Mouse (Mus musculus) midbrain, embryonic 13.5 days (tissue): ENCODE results near the gene Rtn4. TPM values are rescaled to one million over a fixed set of nuclear protein-coding genes. Genes with fewer than 3 reads are reported as not detected.
A peak's percentile ranks its signal among the peaks of the same experiment; 100 is the strongest.

Experiments
- ATAC-seq: fragments of 200-750 bp; cut with Nextera tagmentation; 2 replicates; pipeline ENCODE4 v1.8.0; 2017; ENCODE audit warnings: mild to moderate bottlenecking, moderate TSS enrichment, moderate library complexity
- H3K27ac ChIP-seq: fragments of 300-500 bp; sonication (generic); 2 replicates; pipeline ENCODE4 v1.5.1; 2015; ENCODE audit warnings: inconsistent platforms, mild to moderate bottlenecking, moderate library complexity
- H3K27me3 ChIP-seq: fragments of 300-500 bp; sonication (generic); 2 replicates; pipeline ENCODE4 v1.6.1; 2015; ENCODE audit warnings: mild to moderate bottlenecking, inconsistent platforms
- H3K36me3 ChIP-seq: fragments of 300-500 bp; sonication (generic); 2 replicates; pipeline ENCODE4 v1.6.1; 2015; ENCODE audit warnings: mild to moderate bottlenecking, inconsistent platforms
- H3K4me1 ChIP-seq: fragments of 300-500 bp; sonication (generic); replicated peaks from 2 replicates; pipeline ENCODE4 v1.6.1; 2015; ENCODE audit warnings: inconsistent platforms
- H3K4me2 ChIP-seq: fragments of 300-500 bp; sonication (generic); replicated peaks from 2 replicates; pipeline ENCODE4 v1.6.1; 2015; ENCODE audit warnings: moderate library complexity, mild to moderate bottlenecking, inconsistent platforms
- H3K4me3 ChIP-seq: fragments of 300-500 bp; sonication (generic); replicated peaks from 2 replicates; pipeline ENCODE4 v1.5.1; 2015; ENCODE audit warnings: mild to moderate bottlenecking, inconsistent platforms
- H3K9ac ChIP-seq: fragments of 300-500 bp; sonication (generic); replicated peaks from 2 replicates; pipeline ENCODE4 v1.6.1; 2015; ENCODE audit warnings: mild to moderate bottlenecking, inconsistent platforms
- H3K9me3 ChIP-seq: fragments of 300-500 bp; sonication (generic); 2 replicates; pipeline ENCODE4 v1.6.1; 2016; ENCODE audit warnings: mild to moderate bottlenecking, inconsistent platforms
- WGBS: fragments of 180-500 bp; shearing (Covaris S2); methylation state at CpG from one replicate; pipeline ENCODE4 v1.1.7; 2015; 5-methylcytosine and 5-hydroxymethylcytosine counted together
- polyA plus RNA-seq: library from polyadenylated mRNA; unstranded; fragments of >200 nt; fragmentation: Nextera tagmentation; extraction: Ambion mirVana; gene quantifications from 2 replicates; pipeline ENCODE4 v1.2.1, GENCODE M21; 2015

Rtn4 gene
- polyA plus RNA-seq, 1 experiment from 2014 or later, result 111 TPM

DNA sequence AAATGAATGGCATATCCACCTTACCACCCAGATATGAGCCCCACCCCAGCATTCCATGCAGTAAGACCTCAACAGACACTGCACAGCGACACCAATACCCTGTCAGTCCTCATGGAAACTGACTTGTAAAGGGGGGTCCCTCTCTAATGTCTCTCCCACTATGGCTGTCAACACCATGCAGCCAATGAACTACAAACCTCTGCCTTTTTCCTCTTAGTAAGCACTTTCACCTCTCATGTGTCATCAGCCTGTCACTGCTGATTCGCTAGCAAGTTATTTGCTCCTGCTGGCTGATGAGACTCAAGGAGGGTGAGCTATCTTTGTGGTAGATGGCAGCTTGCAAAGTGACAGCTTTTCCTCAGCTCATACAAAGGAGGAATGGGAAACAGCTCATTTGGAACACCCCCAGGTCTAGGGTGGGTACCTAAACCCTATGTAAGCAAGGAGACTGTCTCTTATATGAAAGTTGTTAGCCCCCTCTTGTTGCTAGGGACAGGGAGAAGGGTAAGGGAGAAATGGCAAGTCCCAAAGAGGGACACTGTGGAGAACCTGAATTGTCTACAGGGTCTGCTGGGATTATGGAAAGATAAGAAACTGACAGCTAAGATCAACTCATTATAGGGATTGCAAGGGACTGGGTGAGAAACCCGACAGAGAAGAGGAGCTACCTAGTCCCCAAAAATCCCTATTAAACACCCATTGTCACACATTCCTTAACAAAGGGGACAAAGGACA, 78.1 kb downstream of the Rtn4 start:
- H3K27ac ChIP-seq, result no peak overlapping the region
- H3K9ac ChIP-seq, result no peak overlapping the region
- H3K4me2 ChIP-seq, result no peak overlapping the region
- H3K27me3 ChIP-seq, result no peaks in the 10 kb centered on the region
- no peak overlapping the region for H3K4me3 ChIP-seq
- H3K4me1 ChIP-seq, result peaks cover 12% of the 10 kb centered on the region
- no peaks in the 10 kb centered on the region for H3K9me3 ChIP-seq
- no peak for ATAC-seq
- no peaks in the 10 kb centered on the region for H3K36me3 ChIP-seq
- WGBS, result 70% methylated on average over 3 of the region's 3 CpGs

DNA sequence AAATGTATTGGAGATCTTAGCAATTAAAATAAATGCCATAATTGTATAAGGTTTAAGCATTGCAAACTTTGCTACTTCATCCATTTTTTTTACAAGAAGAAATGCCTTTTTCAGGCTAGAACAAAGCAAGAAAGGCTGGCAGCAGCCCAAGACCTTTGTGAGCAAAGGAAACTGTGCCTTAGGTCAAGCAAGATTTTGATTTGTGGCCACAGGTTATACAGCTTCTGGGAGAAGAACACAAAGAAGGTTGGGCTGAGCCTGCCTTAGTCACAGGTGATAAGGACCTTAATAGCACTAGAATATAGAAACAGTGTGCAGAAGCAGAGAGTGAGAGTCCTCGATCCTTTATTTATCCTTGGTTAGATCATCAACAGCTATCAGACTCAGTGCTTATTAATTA, 79.5 kb downstream of the Rtn4 start:
- Histone ChIP-seq H3K4me3 (no peak overlapping the region), H3K36me3 (no peaks in the 10 kb centered on the region), H3K27ac (no peak overlapping the region), H3K27me3 (no peaks in the 10 kb centered on the region), H3K4me1 (peaks cover 12% of the 10 kb centered on the region), H3K4me2 (no peak overlapping the region), H3K9ac (no peak overlapping the region), H3K9me3 (no peaks in the 10 kb centered on the region)
- WGBS, result 100% methylated on average over 1 of the region's 1 CpGs
- no peak for ATAC-seq

DNA sequence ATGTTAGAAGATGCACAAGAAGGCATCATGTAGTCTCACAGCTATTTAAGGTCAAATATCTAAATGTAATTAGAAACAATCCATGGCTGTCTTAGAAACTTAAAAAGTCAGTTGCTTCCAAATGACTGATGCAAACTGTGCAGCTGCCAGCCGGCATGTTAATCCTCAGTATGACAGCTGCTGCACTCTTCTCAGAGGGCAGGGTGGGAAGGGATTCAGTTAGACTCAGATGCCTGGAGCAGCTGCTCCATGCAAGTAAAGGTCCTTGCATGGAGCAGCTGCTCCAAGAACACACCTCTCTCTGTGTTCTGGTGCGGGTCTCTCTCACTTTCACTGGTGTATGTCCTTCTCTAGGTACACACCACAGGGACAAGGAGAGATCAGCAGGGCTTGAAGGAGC, 81.5 kb downstream of the Rtn4 start:
- H3K9ac ChIP-seq, result no peak overlapping the region
- H3K4me3 ChIP-seq, result no peak overlapping the region
- no peaks in the 10 kb centered on the region for H3K27me3 ChIP-seq
- peak overlapping the region; percentile 62 for H3K27ac ChIP-seq
- H3K4me2 ChIP-seq, result no peak overlapping the region
- peaks cover 12% of the 10 kb centered on the region for H3K4me1 ChIP-seq
- 18% methylated on average over 2 of the region's 2 CpGs for WGBS
- no peaks in the 10 kb centered on the region for H3K9me3 ChIP-seq
- peak; percentile 84 for ATAC-seq
- no peaks in the 10 kb centered on the region for H3K36me3 ChIP-seq

DNA sequence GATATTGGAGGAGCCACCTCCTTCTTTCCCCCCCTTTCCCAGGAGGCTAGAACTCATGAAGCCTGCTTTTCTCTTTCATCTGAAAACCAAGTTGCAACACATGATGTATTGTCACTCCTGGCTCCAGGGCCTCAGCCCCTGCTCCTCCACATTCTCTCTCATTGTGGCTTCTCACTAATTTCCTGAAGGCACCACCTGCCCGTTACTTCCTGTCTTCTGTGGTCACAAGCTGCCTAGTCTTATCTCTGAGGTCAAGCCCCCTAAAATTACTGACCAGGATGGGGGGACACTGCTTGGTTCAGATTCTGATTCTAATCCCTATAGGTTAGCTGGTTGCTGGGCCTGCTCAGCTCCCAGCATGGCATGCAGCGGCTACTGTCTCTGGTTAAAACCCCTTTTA, 82.0 kb downstream of the Rtn4 start:
- no peaks in the 10 kb centered on the region for H3K27me3 ChIP-seq
- no peaks in the 10 kb centered on the region for H3K36me3 ChIP-seq
- ATAC-seq, result peak; percentile 47
- WGBS, result 63% methylated on average over 2 of the region's 2 CpGs
- peak overlapping the region; percentile 62 for H3K27ac ChIP-seq
- no peak overlapping the region for H3K4me2 ChIP-seq
- no peaks in the 10 kb centered on the region for H3K9me3 ChIP-seq
- no peak overlapping the region for H3K4me3 ChIP-seq
- 0 out of 2 replicates have a peak overlapping the region, but pooled peaks have one; percentile 15 for H3K9ac ChIP-seq
- peaks cover 14% of the 10 kb centered on the region for H3K4me1 ChIP-seq

DNA sequence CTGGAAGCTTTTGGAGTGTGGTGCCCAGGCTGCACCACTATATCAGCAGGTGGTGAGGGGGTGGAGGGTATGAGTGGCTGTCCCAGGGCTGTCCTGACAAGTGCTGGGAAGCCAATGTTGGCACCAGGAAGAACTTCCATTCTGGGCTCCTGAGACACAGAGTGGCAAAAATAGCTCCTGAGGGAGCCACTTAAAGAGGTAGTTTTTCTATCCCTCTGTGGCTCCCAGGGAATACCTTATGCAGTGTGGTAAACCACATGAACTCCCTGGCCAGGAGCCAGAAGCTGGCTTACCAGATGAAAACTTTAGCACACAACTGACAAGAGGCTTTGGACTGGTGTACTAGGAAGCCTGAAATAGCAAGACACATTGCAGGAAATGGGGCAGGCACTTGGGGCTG, 85.2 kb downstream of the Rtn4 start:
- no peak overlapping the region for H3K9ac ChIP-seq
- no peak overlapping the region for H3K4me2 ChIP-seq
- H3K27me3 ChIP-seq, result no peaks in the 10 kb centered on the region
- no peaks in the 10 kb centered on the region for H3K9me3 ChIP-seq
- no peak overlapping the region for H3K4me3 ChIP-seq
- H3K4me1 ChIP-seq, result peaks cover 14% of the 10 kb centered on the region
- no peak for ATAC-seq
- no peaks in the 10 kb centered on the region for H3K36me3 ChIP-seq
- no peak overlapping the region for H3K27ac ChIP-seq

DNA sequence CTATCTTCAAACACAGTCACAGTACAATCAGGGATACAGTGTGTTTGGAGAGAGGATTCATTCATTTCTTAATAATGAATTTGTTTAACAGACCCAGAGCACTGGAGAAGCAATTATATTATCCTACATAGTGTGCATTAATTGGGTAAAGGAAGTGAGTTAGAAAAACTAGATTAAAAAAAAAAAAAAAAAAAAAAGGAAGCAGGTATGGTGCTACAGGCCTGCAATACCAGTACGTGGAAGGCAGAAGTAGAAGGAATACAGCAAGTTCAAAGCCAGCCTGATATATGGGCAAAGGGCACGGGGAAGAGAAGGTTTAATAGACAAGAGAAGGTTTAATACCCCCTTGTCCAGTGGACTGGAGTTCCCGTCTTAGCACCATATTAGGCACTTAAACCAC, 86.2 kb downstream of the Rtn4 start:
- Histone ChIP-seq H3K4me3 (no peak overlapping the region), H3K4me1 (peaks cover 12% of the 10 kb centered on the region), H3K9ac (no peak overlapping the region), H3K27ac (no peak overlapping the region), H3K36me3 (no peaks in the 10 kb centered on the region), H3K4me2 (no peak overlapping the region), H3K9me3 (no peaks in the 10 kb centered on the region), H3K27me3 (no peaks in the 10 kb centered on the region)
- no peak for ATAC-seq
- WGBS, result 67% methylated on average over 3 of the region's 3 CpGs

DNA sequence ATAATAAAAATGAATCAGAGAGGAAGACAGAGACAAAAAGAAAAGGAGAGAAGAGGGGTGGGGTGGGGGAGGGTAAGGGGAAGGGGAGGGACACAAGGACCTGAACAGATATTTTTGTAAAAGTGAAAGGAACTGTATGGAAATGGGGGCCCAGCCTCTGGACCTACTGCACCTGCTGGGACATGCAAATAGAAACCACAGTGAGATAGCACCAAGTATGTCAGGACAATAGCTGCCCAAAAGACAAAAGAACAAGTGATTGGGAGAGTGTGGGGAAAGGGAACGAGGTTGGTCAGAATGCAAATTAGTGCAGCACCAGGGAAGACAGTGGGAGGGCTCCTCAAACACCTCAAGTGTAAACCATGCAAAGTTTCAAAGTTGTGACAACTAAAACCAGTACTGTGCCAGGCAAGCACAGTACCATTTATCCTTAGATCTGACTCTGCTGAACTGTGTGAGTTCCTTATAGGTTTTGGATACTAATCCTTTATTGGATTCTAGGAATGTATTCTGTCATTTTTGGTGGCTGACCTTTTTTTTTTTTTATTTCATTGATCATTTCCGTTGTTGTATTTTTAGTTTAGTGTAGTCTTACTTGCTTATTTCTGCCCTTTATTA, 86.8 kb downstream of the Rtn4 start:
- H3K4me1 ChIP-seq, result peaks cover 6% of the 10 kb centered on the region
- H3K9me3 ChIP-seq, result no peaks in the 10 kb centered on the region
- no peak overlapping the region for H3K4me2 ChIP-seq
- H3K9ac ChIP-seq, result no peak overlapping the region
- H3K27me3 ChIP-seq, result no peaks in the 10 kb centered on the region
- no peak overlapping the region for H3K27ac ChIP-seq
- H3K4me3 ChIP-seq, result no peak overlapping the region
- no peak for ATAC-seq
- 26% methylated on average over 2 of the region's 2 CpGs for WGBS
- H3K36me3 ChIP-seq, result no peaks in the 10 kb centered on the region

DNA sequence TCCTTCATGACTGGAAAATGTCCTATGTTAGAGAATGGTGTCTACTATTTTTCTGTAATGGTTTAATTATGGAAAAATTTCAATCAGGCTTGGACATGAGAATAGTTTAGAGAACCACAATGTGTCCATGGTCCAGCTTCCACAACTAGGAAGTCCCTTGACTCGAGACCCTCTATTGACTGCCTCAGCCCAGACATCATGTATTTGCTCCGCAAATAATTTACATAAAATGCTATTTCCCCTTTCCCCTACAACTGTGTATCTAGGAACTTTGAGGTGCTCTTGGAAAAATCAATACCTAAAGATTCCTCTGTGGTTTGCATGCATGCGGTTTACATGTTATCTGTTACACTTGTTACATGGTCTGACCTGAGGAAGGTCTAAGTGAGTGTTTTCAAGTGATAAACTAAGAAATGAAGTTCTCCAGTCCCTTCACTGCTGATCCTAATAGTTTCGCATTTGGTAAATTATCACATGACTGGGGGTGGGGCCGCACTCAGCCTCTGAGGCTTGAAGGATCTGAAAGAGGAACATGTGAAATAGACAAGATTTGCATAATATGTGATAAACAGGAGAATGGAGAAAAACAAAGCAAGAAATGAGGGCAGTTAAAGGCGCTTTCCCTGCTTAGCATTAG, 94.0 kb downstream of the Rtn4 start:
- WGBS, result 91% methylated on average over 6 of the region's 6 CpGs
- Histone ChIP-seq H3K9me3 (no peaks in the 10 kb centered on the region), H3K4me3 (no peak overlapping the region), H3K27me3 (no peaks in the 10 kb centered on the region), H3K27ac (no peak overlapping the region), H3K4me1 (peaks cover 14% of the 10 kb centered on the region), H3K9ac (no peak overlapping the region), H3K4me2 (no peak overlapping the region), H3K36me3 (0 out of 2 replicates have a peak, but pooled peaks cover 3% of the 10 kb centered on the region)
- ATAC-seq, result no peak

DNA sequence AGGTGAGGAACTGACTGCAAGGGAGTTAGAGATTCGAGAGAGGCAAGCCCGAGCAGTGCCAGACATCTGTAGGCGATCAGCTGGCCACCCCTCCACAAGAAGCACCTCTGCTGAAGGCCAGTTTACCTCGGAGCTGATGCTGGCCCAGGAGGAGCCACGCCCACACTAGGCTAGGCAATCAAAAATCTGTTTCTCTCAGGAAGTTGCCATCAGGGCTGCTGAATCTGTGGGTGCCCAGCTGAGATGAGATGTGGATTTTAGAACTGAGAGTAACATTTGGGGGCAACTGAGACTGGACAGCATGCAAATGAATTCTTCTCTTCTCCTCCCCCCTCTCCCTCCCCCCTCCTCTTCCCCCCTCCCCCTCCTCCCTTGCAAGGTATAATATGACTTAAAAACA, 94.7 kb downstream of the Rtn4 start:
- 23% methylated on average over 5 of the region's 5 CpGs for WGBS
- Histone ChIP-seq H3K4me2 (no peak overlapping the region), H3K27ac (no peak overlapping the region), H3K36me3 (0 out of 2 replicates have a peak, but pooled peaks cover 4% of the 10 kb centered on the region), H3K9ac (no peak overlapping the region), H3K4me1 (peaks cover 14% of the 10 kb centered on the region), H3K27me3 (no peaks in the 10 kb centered on the region), H3K9me3 (no peaks in the 10 kb centered on the region), H3K4me3 (no peak overlapping the region)
- ATAC-seq, result no peak

DNA sequence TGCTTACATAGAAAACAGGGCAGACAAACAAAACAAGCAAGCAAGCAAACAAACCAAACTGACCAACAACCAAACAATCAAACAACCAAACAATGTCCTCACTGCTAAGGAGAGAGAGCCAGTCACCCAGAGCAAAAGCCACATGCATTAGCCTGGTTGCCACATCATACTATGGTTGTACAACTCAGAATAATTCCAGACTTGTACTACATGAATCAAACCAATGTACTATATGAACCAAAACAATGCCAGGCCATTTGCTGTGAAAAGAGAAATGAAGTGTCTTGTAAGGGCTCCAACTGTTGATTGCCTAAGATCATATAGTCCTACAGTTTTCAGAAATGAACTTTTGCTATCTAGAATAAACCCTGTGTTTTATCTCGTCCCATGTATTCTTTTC, 95.8 kb downstream of the Rtn4 start:
- 34% methylated on average over 1 of the region's 1 CpGs for WGBS
- H3K9ac ChIP-seq, result no peak overlapping the region
- H3K9me3 ChIP-seq, result no peaks in the 10 kb centered on the region
- H3K4me1 ChIP-seq, result peaks cover 14% of the 10 kb centered on the region
- H3K36me3 ChIP-seq, result 0 out of 2 replicates have a peak, but pooled peaks cover 4% of the 10 kb centered on the region
- 0 out of 2 replicates have a peak, but pooled peaks have one; percentile 25 for ATAC-seq
- no peak overlapping the region for H3K4me2 ChIP-seq
- no peaks in the 10 kb centered on the region for H3K27me3 ChIP-seq
- no peak overlapping the region for H3K27ac ChIP-seq
- H3K4me3 ChIP-seq, result no peak overlapping the region

DNA sequence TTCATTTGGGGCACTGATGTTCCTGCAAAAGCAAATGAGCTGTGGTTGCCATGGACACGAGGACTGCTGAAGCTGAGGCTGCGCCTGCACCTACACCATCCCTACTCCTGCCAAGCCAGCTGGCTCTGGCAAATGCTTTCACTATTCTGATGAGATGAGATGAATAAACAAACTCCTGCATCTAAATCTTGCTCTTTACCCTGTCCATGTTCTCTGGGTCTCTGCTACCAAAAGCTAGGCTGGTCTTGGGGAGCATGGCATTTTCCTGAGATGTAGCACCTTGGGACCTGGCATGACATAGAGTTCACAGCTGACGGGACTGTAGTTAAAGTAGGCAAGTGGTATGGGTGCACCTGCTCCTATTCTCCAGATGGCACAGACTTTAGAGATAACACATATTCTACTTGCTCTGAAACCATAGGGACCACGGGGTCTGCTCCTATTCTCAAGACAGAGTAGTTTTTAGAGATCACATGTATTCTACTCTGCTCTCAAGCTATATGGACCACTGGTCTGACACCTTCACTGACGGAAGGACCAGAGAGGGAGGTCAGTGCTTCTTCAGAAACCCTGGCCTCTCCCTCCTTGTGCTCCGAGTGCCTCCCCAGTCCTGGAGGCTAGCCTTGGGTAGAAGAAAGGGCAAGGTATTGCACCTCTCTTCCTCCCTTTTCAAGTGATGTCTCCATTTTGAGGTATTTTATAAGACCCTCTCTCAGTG, 96.3 kb downstream of the Rtn4 start:
- Histone ChIP-seq H3K4me3 (no peak overlapping the region), H3K27ac (no peak overlapping the region), H3K27me3 (no peaks in the 10 kb centered on the region), H3K9me3 (no peaks in the 10 kb centered on the region), H3K9ac (no peak overlapping the region), H3K4me2 (no peak overlapping the region), H3K36me3 (0 out of 2 replicates have a peak, but pooled peaks cover 4% of the 10 kb centered on the region), H3K4me1 (peaks cover 14% of the 10 kb centered on the region)
- peak; percentile 92 for ATAC-seq
- 71% methylated on average over 6 of the region's 6 CpGs for WGBS

DNA sequence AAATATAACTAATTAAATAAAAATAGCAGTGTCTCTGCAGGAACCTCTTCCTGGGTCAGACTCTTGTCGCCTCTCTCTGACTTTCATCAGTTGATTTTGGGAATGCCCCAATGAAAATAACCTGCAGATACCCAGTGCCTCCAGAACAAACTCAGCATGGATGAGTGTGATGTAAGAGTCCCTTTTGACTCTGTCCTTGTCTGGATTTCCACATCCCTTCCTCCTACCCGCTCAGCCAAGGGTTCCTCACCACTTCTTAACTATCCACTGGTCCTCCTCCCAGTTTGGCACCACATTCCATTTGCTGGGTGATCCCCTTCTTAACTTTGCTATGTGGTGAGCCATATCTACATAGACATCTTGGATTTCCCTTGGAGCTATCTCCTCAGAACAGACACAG, 98.0 kb downstream of the Rtn4 start:
- WGBS, result 96% methylated on average over 2 of the region's 2 CpGs
- H3K4me2 ChIP-seq, result no peak overlapping the region
- peaks cover 14% of the 10 kb centered on the region for H3K4me1 ChIP-seq
- H3K27me3 ChIP-seq, result no peaks in the 10 kb centered on the region
- H3K9ac ChIP-seq, result no peak overlapping the region
- no peak overlapping the region for H3K27ac ChIP-seq
- H3K9me3 ChIP-seq, result no peaks in the 10 kb centered on the region
- 0 out of 2 replicates have a peak, but pooled peaks cover 4% of the 10 kb centered on the region for H3K36me3 ChIP-seq
- H3K4me3 ChIP-seq, result no peak overlapping the region
- ATAC-seq, result no peak
